Mouse (Mus musculus) right cerebral cortex, postnatal 36 days (tissue): Measurements from ENCODE around the gene Ubr4.
"Not testable (repeated sequence)": the region's sequence is repeated elsewhere in the genome, so short reads cannot be mapped to it uniquely, and the experiment has no call there.

Experiments used
- DNase-seq, 2 experiments: peaks; one replicate each; pipeline ENCODE4 v3.0.0; 2022; ENCODE audit warnings: low spot score in 2 of 2, mixed read lengths in 1 of 2

Ubr4 gene

GRCm38 (mm10) chr4:139357211-139357610, 4.8 kb downstream of the Ubr4 start:
- DNase-seq = no peak

DNA sequence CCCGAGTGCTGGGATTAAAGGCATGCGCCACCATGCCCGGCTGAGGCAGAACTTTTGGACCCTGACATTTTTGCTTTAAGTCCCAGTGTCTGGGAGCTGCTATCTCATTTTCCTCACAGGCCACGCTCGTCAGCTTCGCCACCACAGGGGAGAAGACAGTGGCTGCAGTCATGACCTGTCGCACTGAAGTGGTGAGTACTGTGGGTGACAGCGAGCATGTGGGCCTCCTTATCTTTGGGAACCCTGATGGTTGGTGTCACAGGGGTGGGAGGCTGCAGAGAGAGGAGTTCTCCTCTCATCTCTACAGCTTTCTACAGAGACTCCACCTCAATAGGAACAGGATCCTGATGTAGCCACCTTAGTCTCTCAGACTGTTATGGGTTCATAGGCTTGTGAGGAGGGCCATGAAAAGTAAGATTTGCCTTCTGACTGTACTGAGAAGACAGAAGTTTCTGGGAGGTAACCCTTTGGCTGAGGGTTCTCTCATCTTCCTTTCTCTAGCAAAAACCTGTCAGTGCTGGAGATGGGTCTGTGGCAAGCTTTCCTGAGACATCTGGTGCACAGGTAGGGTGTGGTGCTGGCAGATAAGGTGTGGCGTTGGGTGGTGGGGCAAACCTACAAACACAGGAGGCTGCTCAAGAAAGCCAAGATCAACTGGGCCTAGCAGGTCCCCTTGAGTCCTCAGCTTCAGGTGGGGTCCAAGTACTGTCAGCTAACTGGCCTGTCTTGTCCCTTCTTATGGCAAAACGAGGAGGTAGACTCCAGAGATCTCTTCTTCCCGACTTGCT, 8.5 kb downstream of the Ubr4 start:
- no peak for DNase-seq

GRCm38 (mm10) chr4:139367336-139367735, 14.9 kb downstream of the Ubr4 start:
- no peak for DNase-seq

GRCm38 (mm10) chr4:139368038-139368437, 15.6 kb downstream of the Ubr4 start:
- DNase-seq = no peak

DNA sequence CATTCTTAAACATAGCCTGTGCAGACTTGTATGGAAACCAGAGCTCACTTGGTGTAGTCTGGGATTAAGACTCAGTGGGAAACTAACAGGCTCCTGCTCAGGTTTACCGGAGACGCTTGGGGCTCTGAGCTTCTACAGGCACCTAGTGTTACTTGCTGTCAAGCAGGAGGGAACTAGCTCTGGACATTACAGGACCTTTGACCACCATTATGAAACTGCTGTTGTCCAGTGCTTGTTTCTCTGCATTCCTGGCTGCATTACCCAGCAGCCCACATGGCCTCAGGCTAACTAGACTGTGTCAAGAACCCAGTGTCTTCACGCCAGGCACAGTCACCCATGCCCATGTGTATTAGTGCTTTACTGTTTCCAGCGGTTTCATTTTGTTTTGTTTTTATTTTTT, 20.7 kb downstream of the Ubr4 start:
- DNase-seq = no peak

DNA sequence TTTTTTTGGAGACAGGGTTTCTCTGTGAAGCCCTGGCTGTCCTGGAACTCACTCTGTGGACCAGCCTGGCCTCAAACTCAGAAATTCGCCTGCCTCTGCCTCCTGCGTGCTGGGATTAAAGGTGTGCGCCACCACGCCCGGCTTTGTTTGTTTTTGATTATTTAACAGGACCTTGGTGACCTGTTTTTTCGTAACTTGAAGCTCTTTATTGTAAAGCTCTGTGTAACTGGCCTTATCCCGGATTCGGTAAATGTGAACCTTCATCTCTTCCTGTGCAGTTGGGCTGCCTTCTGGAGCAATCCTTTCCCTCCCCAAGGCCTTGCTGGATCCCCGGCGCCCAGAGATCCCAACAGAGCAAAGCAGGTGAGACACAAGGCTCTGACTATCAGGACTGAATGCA, 21.1 kb downstream of the Ubr4 start:
- DNase-seq = no peak

DNA sequence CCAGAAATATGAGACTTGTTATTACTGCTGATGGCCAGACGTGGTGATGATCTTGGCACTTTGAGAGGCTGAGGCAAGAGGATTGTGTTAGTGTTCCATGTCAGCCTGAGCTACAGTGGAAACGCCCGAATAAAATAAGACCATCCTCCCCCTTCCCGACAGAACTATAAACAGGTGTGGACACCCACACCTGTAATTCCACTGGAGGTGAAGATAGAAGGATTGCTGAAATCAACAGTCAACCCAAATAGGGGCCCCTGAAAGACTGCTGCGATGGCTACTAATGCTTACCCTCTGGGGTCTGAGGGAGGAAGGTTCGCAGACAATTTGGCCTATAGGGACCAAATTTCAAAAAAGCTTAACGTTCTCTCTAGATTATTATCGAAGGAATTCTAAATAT, 27.3 kb downstream of the Ubr4 start:
- DNase-seq = no peak

DNA sequence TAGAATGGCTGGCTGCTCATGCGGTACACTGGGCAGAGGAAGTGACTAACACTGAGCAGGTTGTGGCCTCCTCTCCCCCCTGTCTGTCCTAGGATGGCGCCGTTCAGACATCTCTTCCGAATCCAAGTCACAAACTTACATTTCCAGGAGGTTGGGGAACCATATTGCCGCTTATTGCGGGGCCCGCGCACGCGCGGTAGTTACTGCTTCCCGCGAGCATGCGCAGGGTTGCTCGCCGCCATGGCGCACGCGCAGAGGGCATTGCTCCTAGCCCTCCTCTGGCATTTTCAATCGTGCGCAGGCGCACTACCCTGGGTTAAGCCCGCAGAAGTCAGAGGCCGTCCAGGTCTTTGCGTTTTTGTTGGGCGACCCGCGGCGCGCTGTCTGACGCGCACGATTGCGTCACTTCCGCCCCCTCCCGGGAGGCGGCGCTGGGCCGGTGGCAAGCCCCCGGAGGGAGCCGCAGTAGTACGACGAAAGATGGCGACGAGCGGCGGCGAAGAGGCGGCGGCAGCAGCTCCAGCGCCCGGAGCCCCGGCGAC, 27.9 kb downstream of the Ubr4 start:
- DNase-seq = peak; percentile 99

GRCm38 (mm10) chr4:139380775-139381451, 28.5 kb downstream of the Ubr4 start:
- DNase-seq = no peak

DNA sequence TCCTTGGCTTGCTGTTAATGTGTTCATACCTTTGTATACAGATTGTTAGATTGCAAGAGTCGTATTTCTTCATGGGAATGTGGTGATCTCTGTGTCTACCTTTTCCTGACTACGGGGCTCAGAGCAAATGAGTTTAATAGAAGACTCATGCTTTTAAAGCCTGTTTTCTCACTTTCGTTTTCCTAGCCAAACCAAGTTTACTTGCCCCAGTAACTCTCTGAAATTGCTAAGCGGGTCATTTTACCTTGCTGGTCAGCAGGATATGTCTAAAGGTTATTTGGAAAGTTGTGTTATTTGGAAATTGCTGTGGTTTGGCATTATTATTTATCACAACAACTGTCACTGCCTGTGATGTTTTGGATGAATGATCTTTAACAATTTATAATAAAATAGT, 29.0 kb downstream of the Ubr4 start:
- no peak for DNase-seq

GRCm38 (mm10) chr4:139382231-139382630, 29.8 kb downstream of the Ubr4 start:
- no peak for DNase-seq

GRCm38 (mm10) chr4:139385841-139386240, 33.4 kb downstream of the Ubr4 start:
- DNase-seq = not testable (repeated sequence)

DNA sequence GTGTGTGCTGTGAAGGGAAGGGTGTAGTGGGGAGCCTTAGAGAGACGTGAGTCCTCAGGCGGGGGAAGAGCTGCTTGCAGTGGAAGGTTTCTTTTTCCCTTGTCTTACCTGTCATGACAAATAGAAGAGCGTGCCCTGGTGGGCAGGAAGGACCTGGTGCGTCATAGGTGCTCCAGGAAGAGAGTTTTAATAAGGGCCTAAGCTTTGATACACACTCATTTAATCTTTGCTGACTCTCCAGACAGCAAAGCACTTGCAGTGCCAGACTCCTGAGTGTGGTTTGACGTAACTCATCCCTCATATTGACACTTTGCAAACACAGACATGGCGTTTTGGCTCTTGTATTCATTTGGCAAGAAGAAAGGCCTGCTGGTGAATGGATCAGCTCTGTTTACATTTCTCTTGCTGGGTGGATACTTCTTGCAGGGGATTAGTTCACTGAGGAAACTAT, 34.5 kb downstream of the Ubr4 start:
- DNase-seq = no peak

GRCm38 (mm10) chr4:139389557-139389956, 37.1 kb downstream of the Ubr4 start:
- no peak for DNase-seq

GRCm38 (mm10) chr4:139395431-139395830, 43.0 kb downstream of the Ubr4 start:
- DNase-seq = no peak

GRCm38 (mm10) chr4:139400487-139400886, 48.1 kb downstream of the Ubr4 start:
- no peak for DNase-seq

- no peak for DNase-seq
Measured at GRCm38 (mm10) chr4:139403214-139403613, 50.8 kb downstream of the Ubr4 start.

DNA sequence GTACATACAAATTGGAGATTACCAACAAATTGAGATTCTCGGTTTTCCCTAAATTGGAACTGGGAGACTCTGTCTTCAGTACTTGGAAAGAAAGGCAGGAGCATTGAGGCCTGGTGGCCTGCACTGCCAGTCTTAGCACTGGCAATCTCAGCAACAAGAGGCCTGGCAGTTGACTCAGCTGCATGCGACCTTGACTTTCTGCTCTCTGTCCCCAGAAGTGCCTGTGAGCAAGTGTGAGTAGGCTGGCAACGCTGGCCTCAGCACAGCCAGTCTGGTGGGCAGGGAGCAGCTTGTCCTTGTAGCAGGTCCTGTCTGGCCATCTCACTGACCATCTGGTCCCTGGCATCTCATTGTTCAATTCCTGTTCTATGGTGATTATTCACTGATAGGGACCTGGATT, 58.9 kb downstream of the Ubr4 start:
- DNase-seq = no peak

- DNase-seq = no peak
Measured at GRCm38 (mm10) chr4:139417868-139418267, 65.5 kb downstream of the Ubr4 start.

GRCm38 (mm10) chr4:139421621-139422020, 69.2 kb downstream of the Ubr4 start:
- no peak for DNase-seq

DNA sequence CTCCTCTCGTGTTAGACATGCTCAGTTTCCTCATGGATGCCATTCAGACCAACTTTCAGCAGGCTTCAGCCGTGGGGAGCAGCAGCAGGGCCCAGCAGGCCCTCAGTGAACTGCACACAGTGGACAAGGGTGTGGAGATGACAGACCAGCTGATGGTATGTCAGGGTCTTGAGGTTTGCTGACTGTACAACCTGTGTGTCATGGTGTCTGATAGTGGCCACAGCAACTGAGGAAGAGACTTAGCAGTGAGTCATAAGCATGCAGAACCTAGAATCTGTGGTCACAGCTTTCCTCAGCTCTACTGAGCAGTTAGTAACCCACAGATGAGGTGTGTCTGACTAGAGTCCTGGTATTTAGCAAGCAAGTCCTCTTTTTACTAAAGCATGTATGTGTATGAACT, 70.0 kb downstream of the Ubr4 start:
- no peak for DNase-seq

GRCm38 (mm10) chr4:139423270-139423669, 70.9 kb downstream of the Ubr4 start:
- DNase-seq = no peak

DNA sequence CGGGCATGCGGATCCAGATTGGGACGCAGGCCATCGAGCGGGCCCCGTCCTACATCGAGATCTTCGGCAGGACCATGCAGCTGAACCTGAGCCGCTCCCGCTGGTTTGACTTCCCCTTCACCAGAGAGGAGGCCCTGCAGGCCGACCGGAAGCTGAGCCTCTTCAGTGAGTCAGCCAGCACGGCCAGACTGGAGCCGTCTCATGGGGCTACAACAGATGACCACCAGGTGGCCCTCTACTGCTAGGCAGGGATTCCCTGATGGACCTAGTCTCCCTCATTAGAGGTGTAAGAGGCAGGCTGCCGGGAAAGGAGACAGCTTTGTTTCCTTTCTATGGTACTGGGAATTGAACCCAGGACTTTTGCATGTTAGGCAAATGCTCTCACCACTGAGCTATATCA, 77.8 kb downstream of the Ubr4 start:
- peak; percentile 68 to 69 for DNase-seq
